Mouse (Mus musculus): ENCODE data around the gene Tiam2.

GRCm38 (mm10) chr17:3326903-3327279 is 518 bp downstream of the Tiam2 start:
- TF ChIP-seq CTCF (IDR thresholded peaks at IDR 0.05; ENCODE audit: borderline replicate concordance, insufficient read depth, low read length) (no peak), POLR2A (IDR thresholded peaks at IDR 0.05; ENCODE audit: low read depth, low read length) (no peak)

Data from embryonic fibroblast, embryonic 13.5 days (primary cell).